Mouse (Mus musculus): Measurements from ENCODE around the gene Mmd2. TPM values are rescaled to one million over a fixed set of nuclear protein-coding genes. Genes with fewer than 3 reads are reported as not detected.

Mmd2 gene
- total RNA-seq, 2 experiments from 2014 or later: 126 to 127 TPM

Other genes starting within 250 kb of the Mmd2 start
- gene Foxk1, start 207.3 kb downstream of the Mmd2 start, total RNA-seq (2021): 10 to 100 TPM; 40.6 to 43.4 TPM
- gene Ap5z1, start 144.9 kb downstream of the Mmd2 start, total RNA-seq (2021): 10 to 100 TPM; 18.6 to 21.0 TPM
- 1 to 10 TPM in 1 of 2 experiments, under 1 TPM in 1; 0.85 to 1.1 TPM for gene Papolb, start 78.7 kb downstream of the Mmd2 start, total RNA-seq (2021)
- 10 to 100 TPM; 19.2 to 21.2 TPM for gene Radil, start 57.7 kb downstream of the Mmd2 start, total RNA-seq (2021)
- 10 to 100 TPM; 89.6 to 91.7 TPM for gene Wipi2, start 18.9 kb upstream of the Mmd2 start, total RNA-seq (2021)
- gene Slc29a4, start 83.7 kb upstream of the Mmd2 start, total RNA-seq (2021): 10 to 100 TPM; 36.9 to 46.7 TPM
- 100 to 1,000 TPM; 136 to 162 TPM for gene Tnrc18, start 208.9 kb upstream of the Mmd2 start, total RNA-seq (2021)

All from left cerebral cortex, postnatal 14 days (tissue).